Mouse (Mus musculus): ENCODE measurements around the gene Cdyl.

- TF ChIP-seq CTCF (IDR thresholded peaks at IDR 0.05; ENCODE audit: low read depth) (no peak), EP300 (IDR thresholded peaks at IDR 0.05; ENCODE audit: low read depth) (no peak)
Measured at GRCm38 (mm10) chr13:35760372-35760771, 100.7 kb downstream of the Cdyl start.
